Mouse (Mus musculus) liver, adult 2 months (tissue): ENCODE measurements at regions not wholly inside any gene's neighbourhood (a gene's known extent, or its start where the extent isn't known, plus 50 kb on each side); places are given as distances from the start of the nearest gene placed in this dataset.

Experiments used
- CTCF ChIP-seq: fragments of 200-500 bp; IDR thresholded peaks from 2 replicates; pipeline ENCODE4 v1.5.1; 2011; ENCODE audit warnings: low read depth, low read length, control low read depth
- POLR2A ChIP-seq: fragments of 200-500 bp; IDR thresholded peaks from 2 replicates; pipeline ENCODE4 v1.6.1; 2011; ENCODE audit warnings: low read length, control low read depth; ENCODE audit not compliant: insufficient read depth; ENCODE audit errors: extremely low read depth

DNA sequence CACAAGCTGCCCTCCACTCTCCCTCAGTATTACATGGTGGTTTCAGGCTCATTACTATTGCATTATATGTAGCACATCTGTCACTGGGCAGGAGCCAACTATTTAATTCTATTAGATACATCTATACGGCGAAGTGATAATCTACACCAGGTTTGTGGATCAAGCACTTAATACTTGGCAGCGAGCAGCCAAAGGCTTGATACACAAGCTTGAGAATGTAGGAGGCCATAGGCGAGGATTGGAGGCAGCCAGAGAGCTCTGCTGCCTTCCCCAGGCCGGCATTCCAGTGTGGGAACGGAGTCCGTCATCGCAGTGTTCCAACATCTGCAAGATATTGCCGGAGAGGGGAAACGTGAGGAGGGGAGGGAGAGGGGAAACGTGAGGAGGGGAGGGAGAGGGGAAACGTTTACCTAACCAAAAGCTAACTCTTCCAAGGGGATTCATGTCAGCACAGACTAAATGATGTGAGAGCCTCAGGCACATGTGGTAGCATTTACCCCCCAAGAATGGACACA, 109.6 kb upstream of the Habp2 start:
- TF ChIP-seq CTCF (no peak), POLR2A (no peak)
